Mouse (Mus musculus): ENCODE data around the gene Ndufv2. TPM values are rescaled to one million over a fixed set of nuclear protein-coding genes. Genes with fewer than 3 reads are reported as not detected.

Ndufv2 gene
- 60.4 and 66.5 TPM in 2 replicates for polyA plus RNA-seq (2012; rRNA removed)

GRCm38 (mm10) chr17:66101380-66102330, at the start of gene Ndufv2:
TSS of gene Ndufv2 (minus strand) at chr17:66101559.

GRCm38 (mm10) chr17:66123066-66123815, 21.9 kb upstream of the Ndufv2 start, which contains the start of gene Ddx11:
TSS of gene Ddx11 (plus strand) at chr17:66123520.

GRCm38 (mm10) chr17:66111402-66111959, 10.1 kb upstream of the Ndufv2 start, which contains the start of gene Washc1:
TSS of gene Washc1 (plus strand) at chr17:66111545.

GRCm38 (mm10) chr17:66076934-66077333, 24.4 kb downstream of the Ndufv2 start, which contains the start of gene Ankrd12:
TSS of gene Ankrd12 (minus strand) at chr17:66077089.

Other genes starting within 250 kb of the Ndufv2 start
- 15.5 and 16.6 TPM in 2 replicates for gene Ralbp1, start 215.8 kb downstream of the Ndufv2 start, polyA plus RNA-seq (2012; rRNA removed)
- 8.4 TPM in 2 replicates for gene Twsg1, start 150.3 kb downstream of the Ndufv2 start, polyA plus RNA-seq (2012; rRNA removed)
- 2.4 and 2.9 TPM in 2 replicates for gene Ankrd12, start 24.5 kb downstream of the Ndufv2 start, polyA plus RNA-seq (2012; rRNA removed)
- gene Washc1, start 10.0 kb upstream of the Ndufv2 start, polyA plus RNA-seq (2012; rRNA removed) = 11.4 and 12.6 TPM in 2 replicates
- gene Ddx11, start 22.0 kb upstream of the Ndufv2 start, polyA plus RNA-seq (2012; rRNA removed) = 6.5 and 7.4 TPM in 2 replicates

Measured in liver, embryonic 14 days (tissue).